Mouse (Mus musculus) thymus, postnatal 25 days (tissue): ENCODE measurements at regions not wholly inside any gene's neighbourhood (a gene's known extent, or its start where the extent isn't known, plus 50 kb on each side); places are given as distances from the start of the nearest gene placed in this dataset.
A peak's percentile ranks its signal among the peaks of the same experiment; 100 is the strongest.
"Not testable (repeated sequence)": the region's sequence is repeated elsewhere in the genome, so short reads cannot be mapped to it uniquely, and the experiment has no call there.

Source experiments
- DNase-seq: peaks from one replicate; pipeline ENCODE4 v3.0.0; 2022

DNA sequence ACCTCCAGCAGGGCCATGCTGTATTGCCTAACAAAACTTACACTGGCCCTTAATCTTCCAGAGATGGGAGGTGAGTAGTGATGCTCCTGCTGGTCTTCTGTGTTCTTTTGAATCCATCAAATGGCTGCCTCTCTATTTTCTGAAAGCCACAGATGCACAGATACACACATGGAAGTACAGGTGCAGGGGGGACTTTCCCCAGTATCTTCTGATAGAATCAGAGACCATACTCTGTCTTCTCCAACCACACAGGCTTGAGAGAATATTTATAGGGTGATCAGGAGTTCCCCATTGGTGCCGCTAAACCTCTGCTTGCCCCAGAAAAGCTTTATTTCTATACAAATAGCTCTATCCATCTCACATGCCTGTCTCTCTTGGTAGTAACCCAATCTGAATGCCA is 133.5 kb upstream of the Tbl1xr1 start:
- no peak for DNase-seq

- DNase-seq, result no peak
These were observed 130.7 kb upstream of the Tbl1xr1 start for GRCm38 (mm10) chr3:21945775-21946174.

GRCm38 (mm10) chr3:21947320-21948073 is 129.0 kb upstream of the Tbl1xr1 start:
- DNase-seq, result no peak

- no peak for DNase-seq
These were observed 128.3 kb upstream of the Tbl1xr1 start for GRCm38 (mm10) chr3:21948074-21948659.

DNA sequence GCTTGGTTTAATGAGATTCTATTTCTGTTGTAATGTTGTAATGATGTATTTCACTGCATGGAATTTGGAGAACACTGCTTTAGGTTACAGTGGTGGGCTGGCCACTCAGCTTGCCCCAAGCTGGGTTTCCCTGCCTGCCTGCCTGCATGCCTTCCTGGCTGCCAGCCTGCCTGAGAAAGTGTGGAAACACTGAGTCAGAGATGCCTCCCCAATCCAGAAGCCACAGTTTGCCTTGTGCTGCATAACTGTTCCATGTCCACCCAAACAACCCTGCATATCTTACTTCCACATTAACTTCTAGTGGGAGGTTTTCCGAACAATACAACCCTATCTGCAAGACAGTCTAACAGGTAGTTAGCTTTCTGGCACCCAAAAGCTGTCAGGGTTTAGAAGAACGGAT is 127.0 kb upstream of the Tbl1xr1 start:
- DNase-seq, result no peak

DNA sequence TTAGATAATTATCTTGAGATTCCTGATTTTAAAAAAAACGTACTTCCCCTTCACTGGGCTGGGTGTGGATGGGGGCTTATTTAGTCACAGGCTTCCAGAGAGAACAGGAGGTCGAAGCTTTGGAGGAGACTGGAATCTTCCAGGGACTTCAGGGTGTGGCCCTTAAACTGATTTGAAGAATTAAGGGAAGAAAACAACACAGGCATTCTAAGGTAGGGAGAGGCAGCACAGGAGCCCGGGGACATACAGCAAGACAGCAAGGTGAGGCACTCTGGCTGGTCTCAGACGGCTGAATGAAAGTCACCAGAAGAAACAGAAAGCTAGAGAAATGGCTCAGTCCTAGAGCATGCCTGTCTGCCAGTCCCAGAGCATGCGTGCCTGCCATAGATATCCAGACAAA is 125.9 kb upstream of the Tbl1xr1 start:
- no peak for DNase-seq

DNA sequence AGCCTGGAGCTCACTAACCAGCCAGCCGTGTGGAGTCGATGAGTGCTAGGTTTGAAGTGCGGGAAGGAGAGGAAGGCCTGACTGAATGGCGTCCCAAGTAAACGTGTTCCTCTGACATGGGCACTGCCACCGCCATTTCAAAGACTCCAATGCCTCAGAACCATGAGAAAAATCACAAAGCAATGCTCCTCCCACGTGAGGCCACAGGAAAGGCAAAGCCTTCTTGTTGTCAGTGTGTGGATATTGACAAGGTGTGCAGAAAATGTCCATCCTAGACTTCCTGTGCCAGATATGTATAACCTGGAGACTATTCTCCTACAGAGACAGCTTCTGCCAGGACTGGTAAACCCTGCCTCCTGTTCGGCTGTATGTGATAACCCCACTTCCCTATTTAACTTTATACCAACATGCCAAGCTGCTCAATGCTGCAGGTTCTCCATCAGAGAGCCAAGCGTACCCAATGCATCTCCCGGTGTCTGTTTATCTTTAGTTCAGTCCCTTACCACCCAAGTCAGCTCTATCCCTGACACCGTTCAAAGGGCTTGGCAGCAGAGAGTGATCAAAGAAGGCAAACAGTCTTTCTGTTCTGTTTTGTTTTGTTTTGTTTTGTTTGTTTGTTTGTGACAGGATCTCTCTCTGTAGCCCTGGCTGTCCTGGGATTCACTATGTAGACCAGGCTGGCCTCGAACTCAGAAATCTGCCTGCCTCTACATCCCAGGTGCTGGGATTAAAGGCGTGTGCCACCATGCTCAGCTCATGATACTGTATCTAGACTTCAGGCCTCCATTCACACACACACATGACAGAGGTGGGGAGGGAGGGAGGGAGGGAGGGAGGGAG is 124.8 kb upstream of the Tbl1xr1 start:
- no peak for DNase-seq

GRCm38 (mm10) chr3:21952695-21953415 is 123.6 kb upstream of the Tbl1xr1 start:
- DNase-seq, result no peak

DNA sequence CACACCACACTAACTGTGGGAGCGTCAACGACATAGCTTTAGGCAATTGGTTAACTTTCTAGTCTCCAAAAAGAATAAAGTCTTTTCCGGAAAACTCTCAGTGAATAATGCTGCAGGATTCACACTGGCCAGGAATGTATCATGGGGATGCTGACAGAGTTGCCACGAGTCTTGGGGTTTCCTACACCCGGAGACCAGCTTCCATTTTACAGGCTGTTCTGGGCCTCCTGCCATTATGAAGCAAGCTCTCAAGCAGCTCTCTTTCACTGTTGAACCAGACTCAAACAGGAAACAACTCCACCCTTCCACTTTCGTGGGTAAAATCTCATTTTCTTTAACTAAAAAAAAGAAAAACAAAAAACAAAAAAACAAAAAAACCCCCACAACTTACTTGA is 123.0 kb upstream of the Tbl1xr1 start:
- no peak for DNase-seq

DNA sequence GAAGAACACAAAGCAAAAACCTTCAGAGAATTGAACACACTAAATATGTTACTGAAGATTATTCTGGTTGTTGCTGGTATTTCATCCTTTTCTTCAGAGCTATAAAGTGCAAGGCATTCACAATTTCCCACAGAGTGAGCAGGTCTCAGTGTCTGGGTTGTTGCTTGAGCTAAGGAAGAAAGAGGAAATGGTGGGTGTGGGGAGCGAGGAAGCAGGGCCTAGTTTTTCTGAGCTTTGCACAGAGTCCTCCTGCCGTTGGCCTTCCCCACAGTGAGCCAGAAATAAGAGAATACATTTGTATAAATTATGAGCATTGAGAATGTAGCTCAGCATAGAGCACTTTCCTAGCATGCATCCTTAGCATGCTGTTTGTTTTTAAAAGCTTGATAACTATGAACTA is 120.8 kb upstream of the Tbl1xr1 start:
- DNase-seq, result peak; percentile 51

- DNase-seq, result not testable (repeated sequence)
These were observed 119.3 kb upstream of the Tbl1xr1 start for GRCm38 (mm10) chr3:21957105-21957504.

- no peak for DNase-seq
These were observed 117.7 kb upstream of the Tbl1xr1 start for GRCm38 (mm10) chr3:21958595-21959286.

- no peak for DNase-seq
These were observed 115.4 kb upstream of the Tbl1xr1 start for GRCm38 (mm10) chr3:21961091-21961490.

DNA sequence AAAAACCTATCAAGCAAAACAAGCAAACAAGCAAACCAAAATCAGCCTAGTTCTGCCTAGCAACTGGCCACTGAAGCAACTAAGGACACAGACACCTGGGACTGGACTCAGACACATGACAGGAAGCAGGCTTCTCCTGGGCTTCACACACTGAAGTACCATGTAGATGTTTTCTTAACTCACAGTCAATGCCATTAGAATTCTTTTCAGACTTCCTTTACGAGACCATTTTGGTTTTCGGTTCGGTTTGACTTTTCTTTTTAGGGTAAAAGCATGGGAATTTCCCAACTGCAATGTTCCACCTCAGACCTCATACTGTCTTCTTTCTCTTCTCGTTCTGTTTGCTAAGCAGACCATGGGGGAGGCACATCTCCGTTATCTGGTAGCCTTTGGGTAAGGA is 114.7 kb upstream of the Tbl1xr1 start:
- DNase-seq, result no peak

GRCm38 (mm10) chr3:21962360-21962782 is 114.1 kb upstream of the Tbl1xr1 start:
- no peak for DNase-seq

DNA sequence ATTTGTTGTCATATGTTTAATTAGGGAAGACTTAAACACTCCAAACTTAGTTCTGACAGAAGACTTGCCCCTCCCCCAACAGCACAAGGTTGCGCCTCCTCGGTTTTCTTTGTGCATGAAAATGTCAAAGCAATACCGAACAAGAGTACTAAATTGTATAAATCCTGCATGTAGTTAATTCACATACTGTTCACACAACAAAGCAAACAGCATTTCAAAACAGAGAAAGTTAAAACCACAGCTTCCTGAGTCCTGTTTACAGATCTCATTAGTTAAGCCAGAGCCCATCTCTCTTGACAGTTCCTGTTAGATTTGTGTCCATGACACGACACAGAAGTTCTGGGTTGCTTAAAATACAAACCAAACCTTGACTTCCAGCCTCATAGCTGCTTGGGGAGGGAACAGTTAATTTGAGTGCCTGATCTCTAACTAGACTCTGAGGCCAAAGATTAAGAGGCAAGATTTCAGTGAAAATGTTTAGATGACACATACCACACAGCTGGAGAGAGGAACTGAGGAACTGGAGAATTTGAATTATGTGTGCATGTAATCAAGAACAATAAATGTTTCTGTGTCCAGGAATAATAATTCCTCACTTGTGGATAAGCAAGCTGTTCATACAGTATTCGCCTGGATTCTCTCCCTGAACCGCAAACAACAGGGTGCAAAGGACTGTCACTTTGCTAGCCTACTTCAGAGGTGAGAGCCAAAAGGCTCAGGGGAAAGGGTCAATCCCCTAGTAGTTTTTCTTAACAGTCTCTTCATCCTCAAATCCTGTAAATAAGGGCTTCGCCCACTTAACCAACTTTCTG is 113.3 kb upstream of the Tbl1xr1 start:
- peak; percentile 25 for DNase-seq

DNA sequence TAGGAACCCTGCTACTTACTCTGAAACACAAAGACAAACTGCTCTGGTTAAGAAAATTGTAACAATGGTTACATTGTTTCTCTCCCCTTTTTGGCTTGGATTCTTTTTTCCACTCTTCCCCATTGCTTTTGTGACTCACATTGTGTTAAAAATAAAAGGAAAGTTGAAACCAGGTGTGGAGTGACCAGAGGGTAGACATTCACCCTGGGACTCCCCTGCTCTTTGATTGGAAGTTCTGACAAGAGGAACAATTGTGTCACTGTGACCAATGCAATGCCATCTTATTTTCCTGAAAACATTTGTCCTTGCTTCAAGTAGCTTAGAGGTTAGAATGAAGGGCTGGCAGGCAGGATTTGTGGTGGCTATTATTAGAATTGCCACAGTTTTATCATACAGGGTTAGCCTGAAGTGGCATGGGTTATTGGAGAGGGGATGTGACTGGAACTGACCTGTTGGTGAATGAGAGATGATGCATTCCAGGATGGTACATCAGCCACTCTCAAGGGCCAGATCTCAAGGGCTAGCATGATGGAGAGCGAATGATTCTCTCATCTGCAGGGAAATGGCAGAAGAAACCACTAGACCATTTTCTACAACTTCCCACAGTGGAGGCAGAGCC is 112.6 kb upstream of the Tbl1xr1 start:
- no peak for DNase-seq

GRCm38 (mm10) chr3:21964438-21964837 is 112.0 kb upstream of the Tbl1xr1 start:
- DNase-seq, result no peak

DNA sequence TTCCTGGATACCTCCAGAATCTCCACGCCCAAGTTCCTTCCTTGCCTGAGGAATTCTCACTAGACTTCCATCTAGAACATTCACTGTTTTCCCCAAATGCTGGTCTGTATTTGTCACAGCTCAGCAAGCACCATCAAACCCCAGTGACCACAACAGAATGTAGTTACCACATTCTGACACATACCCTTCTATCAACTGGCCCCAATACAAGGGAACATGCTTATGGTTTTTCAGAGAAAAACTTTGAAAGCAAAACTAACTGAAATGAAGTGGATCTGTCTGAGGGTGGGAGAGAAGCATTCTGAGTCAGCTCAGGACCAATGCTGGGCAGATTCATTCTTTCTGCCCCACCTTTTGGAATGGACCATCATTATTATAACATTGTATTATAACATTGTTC is 110.9 kb upstream of the Tbl1xr1 start:
- no peak for DNase-seq

DNA sequence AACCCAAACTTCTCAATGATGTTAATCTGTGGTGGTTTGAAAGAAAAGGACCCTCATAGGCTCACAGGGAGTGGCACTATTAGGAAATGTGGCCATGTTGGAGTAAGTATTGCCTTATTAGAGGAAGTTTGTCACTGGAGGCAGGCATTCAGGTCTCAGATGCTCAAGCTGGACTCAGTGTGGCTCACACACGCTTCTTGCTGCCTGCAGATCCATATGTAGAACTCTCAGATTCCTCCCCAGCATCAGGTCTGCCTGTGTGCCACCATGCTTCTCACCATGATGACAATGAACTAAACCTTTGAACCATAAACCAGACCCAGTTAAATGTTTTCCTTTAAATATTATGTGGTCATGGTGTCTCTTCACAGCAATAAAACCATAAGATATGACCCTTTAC is 104.7 kb upstream of the Tbl1xr1 start:
- DNase-seq, result no peak

DNA sequence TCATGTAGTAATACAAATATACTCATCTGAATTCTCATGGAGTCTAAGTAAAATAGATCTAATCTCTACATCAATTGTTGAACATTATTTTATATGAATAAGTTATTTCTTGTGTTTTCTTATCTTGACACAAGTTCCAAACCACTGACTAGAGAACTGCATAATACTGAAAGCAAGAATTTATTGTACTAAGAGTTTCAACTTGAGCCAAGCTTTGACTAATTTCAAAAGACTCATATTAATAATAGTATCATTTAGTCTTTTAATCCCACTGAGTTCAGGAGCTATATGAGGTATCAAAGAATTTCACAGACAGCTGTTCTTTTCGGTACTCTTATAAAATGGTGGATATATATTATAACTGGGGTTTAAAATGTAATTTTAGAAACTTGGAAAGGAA is 103.3 kb upstream of the Tbl1xr1 start:
- no peak for DNase-seq
